Mouse (Mus musculus): ENCODE data around the gene Gm5108. TPM values are rescaled to one million over a fixed set of nuclear protein-coding genes. Genes with fewer than 3 reads are reported as not detected.

Gm5108 gene
- not detected in 2 replicates for polyA plus RNA-seq (2016; fragmentation: Nextera tagmentation; extraction: Ambion mirVana)

- H3K9me3 ChIP-seq, result no peaks in the 10 kb centered on the region
- H3K27me3 ChIP-seq (ENCODE audit: poor library complexity, severe bottlenecking), result no peaks in the 10 kb centered on the region
- 93% methylated on average over 2 of the region's 2 CpGs for WGBS
- H3K36me3 ChIP-seq (replicated peaks), result no peaks in the 10 kb centered on the region
- no peak within 1 kb of the TSS for H3K27ac ChIP-seq
- no peak for DNase-seq (ENCODE audit: extremely low spot score, low spot score)
- no peak within 1 kb of the TSS for H3K4me3 ChIP-seq
- H3K4me1 ChIP-seq, result no peaks in the 10 kb centered on the region
Observed at GRCm38 (mm10) chr5:67941369-67941768, at the start of gene Gm5108. Gm5108 (plus strand) TSS chr5:67941669.

- Histone ChIP-seq H3K36me3 (replicated peaks) (no peaks in the 10 kb centered on the region), H3K9me3 (no peaks in the 10 kb centered on the region), H3K27ac (no peak overlapping the region), H3K27me3 (ENCODE audit: poor library complexity, severe bottlenecking) (no peaks in the 10 kb centered on the region), H3K4me3 (no peak overlapping the region), H3K4me1 (no peaks in the 10 kb centered on the region)
- 95% methylated on average over 1 of the region's 1 CpGs for WGBS
- DNase-seq (ENCODE audit: extremely low spot score, low spot score), result no peak
Observed at GRCm38 (mm10) chr5:67898921-67899320, 42.5 kb upstream of the Gm5108 start.

GRCm38 (mm10) chr5:67904555-67904954, 36.9 kb upstream of the Gm5108 start:
- 78% methylated on average over 2 of the region's 2 CpGs for WGBS
- no peak overlapping the region for H3K27ac ChIP-seq
- H3K27me3 ChIP-seq (ENCODE audit: poor library complexity, severe bottlenecking), result no peaks in the 10 kb centered on the region
- no peaks in the 10 kb centered on the region for H3K36me3 ChIP-seq (replicated peaks)
- no peaks in the 10 kb centered on the region for H3K4me1 ChIP-seq
- no peak for DNase-seq (ENCODE audit: extremely low spot score, low spot score)
- no peaks in the 10 kb centered on the region for H3K9me3 ChIP-seq
- H3K4me3 ChIP-seq, result no peak overlapping the region

- Histone ChIP-seq H3K27ac (no peak overlapping the region), H3K36me3 (replicated peaks) (no peaks in the 10 kb centered on the region), H3K9me3 (no peaks in the 10 kb centered on the region), H3K27me3 (ENCODE audit: poor library complexity, severe bottlenecking) (no peaks in the 10 kb centered on the region), H3K4me3 (no peak overlapping the region), H3K4me1 (no peaks in the 10 kb centered on the region)
- 71% methylated on average over 4 of the region's 4 CpGs for whole genome bisulfite sequencing
- no peak for DNase-seq (ENCODE audit: extremely low spot score, low spot score)
Observed at GRCm38 (mm10) chr5:67930584-67930983, 10.9 kb upstream of the Gm5108 start.

GRCm38 (mm10) chr5:67931623-67932022, 9.8 kb upstream of the Gm5108 start:
- no peak for DNase-seq (ENCODE audit: extremely low spot score, low spot score)
- Histone ChIP-seq H3K27me3 (ENCODE audit: poor library complexity, severe bottlenecking) (no peaks in the 10 kb centered on the region), H3K27ac (no peak overlapping the region), H3K9me3 (no peaks in the 10 kb centered on the region), H3K4me1 (no peaks in the 10 kb centered on the region), H3K36me3 (replicated peaks) (no peaks in the 10 kb centered on the region), H3K4me3 (no peak overlapping the region)
- WGBS, result 90% methylated on average over 2 of the region's 2 CpGs

- no peaks in the 10 kb centered on the region for H3K4me1 ChIP-seq
- H3K27ac ChIP-seq, result no peak overlapping the region
- no peaks in the 10 kb centered on the region for H3K27me3 ChIP-seq (ENCODE audit: poor library complexity, severe bottlenecking)
- DNase-seq (ENCODE audit: extremely low spot score, low spot score), result no peak
- no peaks in the 10 kb centered on the region for H3K9me3 ChIP-seq
- WGBS, result 77% methylated on average over 2 of the region's 2 CpGs
- H3K4me3 ChIP-seq, result no peak overlapping the region
- H3K36me3 ChIP-seq (replicated peaks), result no peaks in the 10 kb centered on the region
Observed at GRCm38 (mm10) chr5:67943199-67943598, 1.7 kb downstream of the Gm5108 start.

GRCm38 (mm10) chr5:67944074-67944785, 2.8 kb downstream of the Gm5108 start:
- H3K36me3 ChIP-seq (replicated peaks), result no peaks in the 10 kb centered on the region
- no peaks in the 10 kb centered on the region for H3K9me3 ChIP-seq
- DNase-seq (ENCODE audit: extremely low spot score, low spot score), result no peak
- H3K4me3 ChIP-seq, result no peak overlapping the region
- H3K27me3 ChIP-seq (ENCODE audit: poor library complexity, severe bottlenecking), result no peaks in the 10 kb centered on the region
- 93% methylated on average over 1 of the region's 1 CpGs for WGBS
- H3K4me1 ChIP-seq, result no peaks in the 10 kb centered on the region
- no peak overlapping the region for H3K27ac ChIP-seq

- no peak for DNase-seq (ENCODE audit: extremely low spot score, low spot score)
- Histone ChIP-seq H3K36me3 (replicated peaks) (no peaks in the 10 kb centered on the region), H3K4me1 (no peaks in the 10 kb centered on the region), H3K27me3 (ENCODE audit: poor library complexity, severe bottlenecking) (no peaks in the 10 kb centered on the region), H3K27ac (no peak within 1 kb of the TSS), H3K9me3 (no peaks in the 10 kb centered on the region), H3K4me3 (no peak within 1 kb of the TSS)
- 85% methylated on average over 5 of the region's 5 CpGs for WGBS
Observed at GRCm38 (mm10) chr5:67946321-67946720, 4.9 kb downstream of the Gm5108 start, which contains the start of gene Gm21905. Gm21905 (minus strand) TSS chr5:67946421.

GRCm38 (mm10) chr5:67947006-67947405, 5.5 kb downstream of the Gm5108 start:
- H3K4me3 ChIP-seq, result no peak overlapping the region

GRCm38 (mm10) chr5:67948074-67948473, 6.6 kb downstream of the Gm5108 start:
- Histone ChIP-seq H3K4me1 (no peaks in the 10 kb centered on the region), H3K27me3 (ENCODE audit: poor library complexity, severe bottlenecking) (no peaks in the 10 kb centered on the region), H3K27ac (no peak overlapping the region), H3K9me3 (no peaks in the 10 kb centered on the region), H3K36me3 (replicated peaks) (no peaks in the 10 kb centered on the region), H3K4me3 (no peak overlapping the region)
- 91% methylated on average over 5 of the region's 5 CpGs for WGBS
- no peak for DNase-seq (ENCODE audit: extremely low spot score, low spot score)

More at GRCm38 (mm10) chr5:67947006-67947405, 5.5 kb downstream of the Gm5108 start:
- H3K36me3 ChIP-seq (replicated peaks), result no peaks in the 10 kb centered on the region
- no peaks in the 10 kb centered on the region for H3K9me3 ChIP-seq
- H3K27ac ChIP-seq, result no peak overlapping the region
- H3K4me1 ChIP-seq, result no peaks in the 10 kb centered on the region
- no peaks in the 10 kb centered on the region for H3K27me3 ChIP-seq (ENCODE audit: poor library complexity, severe bottlenecking)
- DNase-seq (ENCODE audit: extremely low spot score, low spot score), result no peak

- Histone ChIP-seq H3K27me3 (ENCODE audit: poor library complexity, severe bottlenecking) (no peaks in the 10 kb centered on the region), H3K36me3 (replicated peaks) (no peaks in the 10 kb centered on the region), H3K27ac (no peak overlapping the region), H3K9me3 (no peaks in the 10 kb centered on the region), H3K4me3 (no peak overlapping the region), H3K4me1 (no peaks in the 10 kb centered on the region)
- no peak for DNase-seq (ENCODE audit: extremely low spot score, low spot score)
- 89% methylated on average over 4 of the region's 4 CpGs for WGBS
Observed at GRCm38 (mm10) chr5:67954097-67954496, 12.6 kb downstream of the Gm5108 start.

GRCm38 (mm10) chr5:67955486-67955885, 14.0 kb downstream of the Gm5108 start:
- WGBS, result 82% methylated on average over 7 of the region's 7 CpGs
- H3K4me3 ChIP-seq, result no peak overlapping the region

GRCm38 (mm10) chr5:67961708-67962629, 20.5 kb downstream of the Gm5108 start:
- Histone ChIP-seq H3K27ac (no peak overlapping the region), H3K36me3 (replicated peaks) (no peaks in the 10 kb centered on the region), H3K4me3 (no peak overlapping the region), H3K4me1 (no peaks in the 10 kb centered on the region), H3K9me3 (no peaks in the 10 kb centered on the region), H3K27me3 (ENCODE audit: poor library complexity, severe bottlenecking) (no peaks in the 10 kb centered on the region)
- no peak for DNase-seq (ENCODE audit: extremely low spot score, low spot score)
- 89% methylated on average over 7 of the region's 7 CpGs for WGBS

More at GRCm38 (mm10) chr5:67955486-67955885, 14.0 kb downstream of the Gm5108 start:
- Histone ChIP-seq H3K27me3 (ENCODE audit: poor library complexity, severe bottlenecking) (no peaks in the 10 kb centered on the region), H3K27ac (no peak overlapping the region), H3K36me3 (replicated peaks) (no peaks in the 10 kb centered on the region), H3K9me3 (no peaks in the 10 kb centered on the region), H3K4me1 (no peaks in the 10 kb centered on the region)
- no peak for DNase-seq (ENCODE audit: extremely low spot score, low spot score)

Data from forebrain, embryonic 10.5 days (tissue).